Mouse (Mus musculus): ENCODE results near the gene Olfr550. TPM values are rescaled to one million over a fixed set of nuclear protein-coding genes. Genes with fewer than 3 reads are reported as not detected.
A peak's percentile ranks its signal among the peaks of the same experiment; 100 is the strongest.

Olfr550 gene
- polyA plus RNA-seq (2014; fragmentation: Nextera tagmentation; extraction: Ambion mirVana): not detected in 2 replicates

GRCm38 (mm10) chr7:102571142-102571541 is at the start of gene Olfr550:
Olfr550 (plus strand) TSS chr7:102571442.
- Histone ChIP-seq H3K9ac (replicated peaks; ENCODE audit: low read depth, low read length) (no peak within 1 kb of the TSS), H3K4me2 (replicated peaks; ENCODE audit: low read depth, low read length) (no peak within 1 kb of the TSS), H3K36me3 (ENCODE audit: control insufficient read depth, insufficient read depth, low read length) (no peaks in the 10 kb centered on the region), H3K27me3 (ENCODE audit: control insufficient read depth, insufficient read depth, low read length) (no peaks in the 10 kb centered on the region), H3K9me3 (ENCODE audit: control insufficient read depth, low read depth, low read length) (no peaks in the 10 kb centered on the region), H3K27ac (ENCODE audit: low read length) (no peak within 1 kb of the TSS), H3K4me3 (ENCODE audit: low read depth, low read length) (no peak within 1 kb of the TSS), H3K4me1 (ENCODE audit: control insufficient read depth, insufficient read depth, low read length) (no peaks in the 10 kb centered on the region)
- ATAC-seq (ENCODE audit: insufficient number of reproducible peaks, insufficient read depth, low FRiP score, low read depth): no peak
- WGBS: 87% methylated on average over 8 of the region's 8 CpGs

- no peaks in the 10 kb centered on the region for H3K4me1 ChIP-seq (ENCODE audit: control insufficient read depth, insufficient read depth, low read length)
- no peak for ATAC-seq (ENCODE audit: insufficient number of reproducible peaks, insufficient read depth, low FRiP score, low read depth)
These were observed 42.2 kb upstream of the Olfr550 start for GRCm38 (mm10) chr7:102529052-102529451.

GRCm38 (mm10) chr7:102534449-102534848 is 36.8 kb upstream of the Olfr550 start, which contains the start of gene Olfr547:
Olfr547 (plus strand) TSS chr7:102534749.
- Histone ChIP-seq H3K27ac (ENCODE audit: low read length) (no peak within 1 kb of the TSS), H3K36me3 (ENCODE audit: control insufficient read depth, insufficient read depth, low read length) (no peaks in the 10 kb centered on the region), H3K9me3 (ENCODE audit: control insufficient read depth, low read depth, low read length) (no peaks in the 10 kb centered on the region), H3K27me3 (ENCODE audit: control insufficient read depth, insufficient read depth, low read length) (no peaks in the 10 kb centered on the region), H3K9ac (replicated peaks; ENCODE audit: low read depth, low read length) (no peak within 1 kb of the TSS), H3K4me3 (ENCODE audit: low read depth, low read length) (no peak within 1 kb of the TSS), H3K4me2 (replicated peaks; ENCODE audit: low read depth, low read length) (no peak within 1 kb of the TSS), H3K4me1 (ENCODE audit: control insufficient read depth, insufficient read depth, low read length) (no peaks in the 10 kb centered on the region)
- ATAC-seq (ENCODE audit: insufficient number of reproducible peaks, insufficient read depth, low FRiP score, low read depth): no peak
- 82% methylated on average over 1 of the region's 1 CpGs for WGBS

More at GRCm38 (mm10) chr7:102529052-102529451, 42.2 kb upstream of the Olfr550 start:
- no peak overlapping the region for H3K4me3 ChIP-seq (ENCODE audit: low read depth, low read length)
- H3K4me2 ChIP-seq (replicated peaks; ENCODE audit: low read depth, low read length): no peak overlapping the region
- H3K9me3 ChIP-seq (ENCODE audit: control insufficient read depth, low read depth, low read length): no peaks in the 10 kb centered on the region
- no peak overlapping the region for H3K27ac ChIP-seq (ENCODE audit: low read length)
- no peak overlapping the region for H3K9ac ChIP-seq (replicated peaks; ENCODE audit: low read depth, low read length)
- H3K27me3 ChIP-seq (ENCODE audit: control insufficient read depth, insufficient read depth, low read length): no peaks in the 10 kb centered on the region
- WGBS: 79% methylated on average over 1 of the region's 1 CpGs
- no peaks in the 10 kb centered on the region for H3K36me3 ChIP-seq (ENCODE audit: control insufficient read depth, insufficient read depth, low read length)

GRCm38 (mm10) chr7:102540596-102540995 is 30.6 kb upstream of the Olfr550 start, which contains the start of gene Olfr548-ps1:
Olfr548-ps1 (plus strand) TSS chr7:102540896.
- WGBS: 93% methylated on average over 2 of the region's 2 CpGs
- no peak for ATAC-seq (ENCODE audit: insufficient number of reproducible peaks, insufficient read depth, low FRiP score, low read depth)
- Histone ChIP-seq H3K4me2 (replicated peaks; ENCODE audit: low read depth, low read length) (no peak within 1 kb of the TSS), H3K4me3 (ENCODE audit: low read depth, low read length) (no peak within 1 kb of the TSS), H3K27me3 (ENCODE audit: control insufficient read depth, insufficient read depth, low read length) (no peaks in the 10 kb centered on the region), H3K36me3 (ENCODE audit: control insufficient read depth, insufficient read depth, low read length) (no peaks in the 10 kb centered on the region), H3K9ac (replicated peaks; ENCODE audit: low read depth, low read length) (no peak within 1 kb of the TSS), H3K9me3 (ENCODE audit: control insufficient read depth, low read depth, low read length) (no peaks in the 10 kb centered on the region), H3K27ac (ENCODE audit: low read length) (no peak within 1 kb of the TSS), H3K4me1 (ENCODE audit: control insufficient read depth, insufficient read depth, low read length) (no peaks in the 10 kb centered on the region)

GRCm38 (mm10) chr7:102541251-102541650 is 30.0 kb upstream of the Olfr550 start:
- WGBS: 58% methylated on average over 3 of the region's 3 CpGs
- no peak for ATAC-seq (ENCODE audit: insufficient number of reproducible peaks, insufficient read depth, low FRiP score, low read depth)

GRCm38 (mm10) chr7:102549570-102549969 is 21.7 kb upstream of the Olfr550 start, which contains the start of gene Olfr549:
Olfr549 (plus strand) TSS chr7:102549870.
- Histone ChIP-seq H3K4me2 (replicated peaks; ENCODE audit: low read depth, low read length) (no peak within 1 kb of the TSS), H3K27me3 (ENCODE audit: control insufficient read depth, insufficient read depth, low read length) (no peaks in the 10 kb centered on the region), H3K27ac (ENCODE audit: low read length) (no peak within 1 kb of the TSS), H3K4me3 (ENCODE audit: low read depth, low read length) (no peak within 1 kb of the TSS), H3K36me3 (ENCODE audit: control insufficient read depth, insufficient read depth, low read length) (no peaks in the 10 kb centered on the region), H3K9me3 (ENCODE audit: control insufficient read depth, low read depth, low read length) (no peaks in the 10 kb centered on the region), H3K4me1 (ENCODE audit: control insufficient read depth, insufficient read depth, low read length) (no peaks in the 10 kb centered on the region), H3K9ac (replicated peaks; ENCODE audit: low read depth, low read length) (no peak within 1 kb of the TSS)
- ATAC-seq (ENCODE audit: insufficient number of reproducible peaks, insufficient read depth, low FRiP score, low read depth): no peak
- WGBS: 88% methylated on average over 3 of the region's 3 CpGs

More at GRCm38 (mm10) chr7:102541251-102541650, 30.0 kb upstream of the Olfr550 start:
- Histone ChIP-seq H3K4me3 (ENCODE audit: low read depth, low read length) (no peak overlapping the region), H3K4me2 (replicated peaks; ENCODE audit: low read depth, low read length) (no peak overlapping the region), H3K36me3 (ENCODE audit: control insufficient read depth, insufficient read depth, low read length) (no peaks in the 10 kb centered on the region), H3K27me3 (ENCODE audit: control insufficient read depth, insufficient read depth, low read length) (no peaks in the 10 kb centered on the region), H3K9me3 (ENCODE audit: control insufficient read depth, low read depth, low read length) (no peaks in the 10 kb centered on the region), H3K27ac (ENCODE audit: low read length) (no peak overlapping the region), H3K9ac (replicated peaks; ENCODE audit: low read depth, low read length) (no peak overlapping the region), H3K4me1 (ENCODE audit: control insufficient read depth, insufficient read depth, low read length) (no peaks in the 10 kb centered on the region)

- ATAC-seq (ENCODE audit: insufficient number of reproducible peaks, insufficient read depth, low FRiP score, low read depth): no peak
- no peak overlapping the region for H3K27ac ChIP-seq (ENCODE audit: low read length)
- no peaks in the 10 kb centered on the region for H3K36me3 ChIP-seq (ENCODE audit: control insufficient read depth, insufficient read depth, low read length)
- H3K27me3 ChIP-seq (ENCODE audit: control insufficient read depth, insufficient read depth, low read length): no peaks in the 10 kb centered on the region
- no peak overlapping the region for H3K9ac ChIP-seq (replicated peaks; ENCODE audit: low read depth, low read length)
- H3K4me1 ChIP-seq (ENCODE audit: control insufficient read depth, insufficient read depth, low read length): no peaks in the 10 kb centered on the region
- WGBS: 81% methylated on average over 3 of the region's 3 CpGs
- no peak overlapping the region for H3K4me2 ChIP-seq (replicated peaks; ENCODE audit: low read depth, low read length)
- no peaks in the 10 kb centered on the region for H3K9me3 ChIP-seq (ENCODE audit: control insufficient read depth, low read depth, low read length)
- H3K4me3 ChIP-seq (ENCODE audit: low read depth, low read length): no peak overlapping the region
These were observed 18.0 kb upstream of the Olfr550 start for GRCm38 (mm10) chr7:102553279-102553678.

GRCm38 (mm10) chr7:102564999-102565997 is 5.9 kb upstream of the Olfr550 start, which contains the start of gene Trim21:
Trim21 (minus strand) TSS chr7:102565486.
- Histone ChIP-seq H3K4me2 (replicated peaks; ENCODE audit: low read depth, low read length) (peak within 1 kb of the TSS; percentile 54), H3K9ac (replicated peaks; ENCODE audit: low read depth, low read length) (no peak within 1 kb of the TSS), H3K27me3 (ENCODE audit: control insufficient read depth, insufficient read depth, low read length) (no peaks in the 10 kb centered on the region), H3K27ac (ENCODE audit: low read length) (no peak within 1 kb of the TSS), H3K4me3 (ENCODE audit: low read depth, low read length) (peak within 1 kb of the TSS; percentile 46), H3K9me3 (ENCODE audit: control insufficient read depth, low read depth, low read length) (no peaks in the 10 kb centered on the region), H3K36me3 (ENCODE audit: control insufficient read depth, insufficient read depth, low read length) (no peaks in the 10 kb centered on the region), H3K4me1 (ENCODE audit: control insufficient read depth, insufficient read depth, low read length) (peaks cover 4% of the 10 kb centered on the region; the same call in 1 of the 2 replicates)
- 19% methylated on average over 10 of the region's 10 CpGs for WGBS
- ATAC-seq (ENCODE audit: insufficient number of reproducible peaks, insufficient read depth, low FRiP score, low read depth): peak; percentile 96

Data from stomach, embryonic 14.5 days (tissue).